ENCODE assay signal across 21 mouse cellular contexts in the genomic region with DNA sequence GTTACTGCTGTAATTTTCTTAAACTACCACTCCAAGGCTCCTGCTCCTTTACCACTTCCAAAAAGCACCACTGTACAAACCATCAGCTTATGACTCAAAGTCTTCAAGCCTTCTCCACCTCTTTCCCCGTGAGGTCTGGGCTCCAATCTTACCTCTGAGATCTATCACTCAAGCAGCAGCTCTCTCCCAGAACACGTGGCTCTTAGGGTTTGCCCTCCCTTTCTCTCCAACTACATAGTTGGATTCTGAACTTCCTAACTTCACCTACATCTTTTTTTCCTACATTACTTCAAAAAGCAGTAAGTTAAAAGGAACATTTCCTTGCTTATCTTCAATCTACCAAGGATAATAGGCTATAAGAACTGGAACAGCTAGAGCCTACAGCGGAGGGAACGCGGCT. TPM values are rescaled to one million over a fixed set of nuclear protein-coding genes. Genes with fewer than 3 reads are reported as not detected.
"Had no signal": no experiment of that assay in that cellular context is flagged by ENCODE, and none has a peak within 500 bp of the region (broad histone marks: within the 10 kb centered on the region; RNA-seq: fewer than 3 reads in every experiment).

No protein-coding gene starts in this region.

- H3K4me3 ChIP-seq: layer of hippocampus, adult 2 months; midbrain, embryonic 10.5 days; midbrain, embryonic 15.5 days; neural tube, embryonic 12.5 days had no signal

- ATAC-seq: hindbrain, postnatal 0 days; lung, postnatal 0 days; midbrain, embryonic 15.5 days had no signal

- H3K4me2 ChIP-seq: midbrain, embryonic 15.5 days; neural tube, embryonic 12.5 days had no signal

- H3K9me3 ChIP-seq: midbrain, embryonic 10.5 days; midbrain, embryonic 15.5 days; neural tube, embryonic 12.5 days had no signal

- H3K9ac ChIP-seq: midbrain, embryonic 15.5 days; neural tube, embryonic 12.5 days had no signal

- H3K36me3 ChIP-seq: midbrain, embryonic 15.5 days; neural tube, embryonic 12.5 days had no signal

- H3K27ac ChIP-seq: hindbrain, postnatal 0 days; layer of hippocampus, adult 2 months; midbrain, embryonic 10.5 days; midbrain, embryonic 15.5 days; neural tube, embryonic 12.5 days; stomach, postnatal 0 days had no signal

- H3K27me3 ChIP-seq: midbrain, embryonic 15.5 days; neural tube, embryonic 12.5 days had no signal

- DNase-seq: kidney, adult 11 months; kidney, adult 9 months; kidney, postnatal 10 days; kidney, postnatal 4 days; left cerebral cortex, postnatal 4 days; lung, adult 18-20 months; lung, postnatal 4 days; retina, postnatal 1 day; right cerebral cortex, postnatal 14 days had no signal

RNA-seq across cellular contexts. Expression of gene Gpr61, which starts 26.2 kb away (rescaled TPM):
- total RNA-seq: megakaryocyte, adult 5-6 weeks; monocyte, adult 5-6 weeks had no signal
- polyA plus RNA-seq: lung, postnatal 0 days had no signal

RNA-seq across cellular contexts. Expression of gene Gnat2, which starts 35.9 kb away (rescaled TPM):
- total RNA-seq: hindbrain, postnatal 0 days; layer of hippocampus, adult 2 months; layer of hippocampus, postnatal 10 days; left cerebral cortex, postnatal 10 days; megakaryocyte, adult 5-6 weeks; monocyte, adult 5-6 weeks; neutrophil, adult 5-6 weeks had no signal
